Mouse (Mus musculus): ENCODE data around the gene A730071L15Rik.

Gene A730071L15Rik

DNA sequence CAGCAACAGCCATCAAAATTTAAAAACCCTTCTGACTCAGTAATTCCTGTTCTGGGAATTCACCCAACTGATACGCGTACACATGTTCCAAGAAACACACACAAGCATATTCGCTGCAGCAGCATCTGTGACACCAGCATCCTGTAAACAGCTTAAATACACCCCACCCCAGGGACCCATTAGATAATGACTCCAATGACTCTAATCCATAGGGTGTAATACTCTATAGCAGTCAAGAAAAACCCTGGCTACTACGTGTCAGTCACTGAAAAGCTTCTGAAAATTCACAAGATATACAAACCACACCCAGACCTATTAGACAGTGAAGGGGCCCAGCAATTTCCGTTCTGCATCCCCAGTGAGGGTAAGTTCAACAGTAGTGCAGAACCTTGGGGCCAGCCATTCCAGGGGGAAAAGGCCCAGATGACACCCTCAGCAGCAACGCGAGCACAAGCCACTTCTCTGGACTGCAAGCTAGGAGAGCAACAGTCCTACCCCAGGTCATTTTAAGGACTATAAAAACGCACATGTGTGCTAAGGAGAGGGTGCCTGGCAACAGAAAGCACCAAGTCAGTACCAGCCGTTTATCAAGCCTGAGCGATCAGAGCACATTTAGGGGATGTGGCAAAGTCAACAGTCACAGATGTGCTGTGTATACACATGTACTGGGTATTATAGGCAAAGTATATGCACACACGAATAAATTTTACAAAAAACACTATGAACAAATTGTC, 15.5 kb upstream of the A730071L15Rik start:
- no peak for DNase-seq

DNA sequence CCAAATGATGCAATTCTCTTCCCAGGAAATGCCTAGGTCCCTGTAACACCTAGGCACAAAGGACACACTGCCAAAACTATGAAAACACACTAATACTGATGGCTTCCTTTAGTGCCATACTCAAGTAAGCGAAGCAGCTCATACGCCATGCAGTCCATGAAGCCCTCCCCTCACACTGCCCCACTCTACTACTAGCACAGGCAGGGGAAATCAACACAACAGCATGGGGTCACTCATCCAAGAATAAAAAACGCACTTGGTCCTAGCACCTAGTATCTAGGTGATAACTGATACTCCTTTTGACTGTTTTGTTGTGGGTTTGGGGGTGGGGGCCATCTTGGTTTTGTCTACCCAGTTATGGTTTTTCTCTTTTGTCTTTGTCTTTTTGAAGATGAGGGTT, 12.4 kb upstream of the A730071L15Rik start:
- no peak for DNase-seq

DNA sequence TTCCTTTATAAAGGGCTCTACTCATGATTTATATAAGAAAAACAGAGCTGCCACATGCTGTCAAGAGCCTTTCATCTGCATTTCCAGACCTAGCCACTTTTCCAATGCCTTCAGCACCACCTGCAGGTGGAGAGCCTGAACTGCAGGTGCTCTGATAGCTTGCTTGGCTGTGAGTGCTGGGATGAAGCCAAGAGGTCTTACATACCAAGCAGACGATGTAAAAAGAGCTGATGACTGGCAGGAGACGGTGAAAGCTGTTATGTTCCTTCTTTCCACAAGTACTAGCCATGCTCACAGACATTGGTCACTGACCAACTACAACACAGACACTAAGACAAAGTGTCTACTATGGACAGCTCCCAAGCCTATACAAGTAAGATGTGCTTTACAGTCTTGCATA, 12.0 kb upstream of the A730071L15Rik start:
- DNase-seq: peak; percentile 95 to 98

DNA sequence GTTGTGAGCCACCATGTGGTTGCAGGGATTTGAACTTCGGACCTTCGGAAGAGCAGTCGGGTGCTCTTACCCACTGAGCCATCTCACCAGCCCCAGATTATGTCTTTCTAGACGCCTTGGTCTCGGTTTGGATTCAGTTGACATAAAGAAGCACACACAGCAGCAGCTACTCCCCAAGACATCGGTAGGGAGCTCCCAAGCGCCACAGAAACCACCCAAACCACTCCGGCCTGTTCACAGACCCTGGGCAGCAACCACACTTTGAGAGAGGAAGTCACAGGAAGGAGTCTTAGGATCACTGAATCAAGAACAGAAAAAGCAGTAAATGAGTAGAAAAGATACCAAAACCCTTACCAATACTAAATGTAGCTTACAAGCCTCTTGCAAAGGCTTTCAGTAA, 3.0 kb upstream of the A730071L15Rik start:
- no peak for DNase-seq

DNA sequence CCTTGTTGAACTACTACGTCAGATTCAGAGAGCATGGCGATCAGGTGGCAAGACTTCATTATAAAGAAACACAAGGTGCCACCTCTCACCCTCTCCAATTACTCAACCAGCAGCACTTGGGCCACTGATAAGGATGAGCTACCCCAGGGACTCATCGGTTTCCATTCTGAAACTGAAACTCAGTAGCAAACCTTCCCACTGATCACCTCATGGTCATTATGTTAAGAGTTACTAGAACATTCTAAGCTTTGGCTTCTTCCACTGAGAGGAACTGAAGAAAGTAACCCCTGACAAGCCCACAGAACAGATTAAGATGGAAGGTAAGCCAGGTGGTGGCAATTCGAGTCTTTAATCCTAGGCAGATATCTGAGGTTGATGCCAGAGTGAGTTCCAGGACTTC, 1.4 kb upstream of the A730071L15Rik start:
- DNase-seq: no peak

DNA sequence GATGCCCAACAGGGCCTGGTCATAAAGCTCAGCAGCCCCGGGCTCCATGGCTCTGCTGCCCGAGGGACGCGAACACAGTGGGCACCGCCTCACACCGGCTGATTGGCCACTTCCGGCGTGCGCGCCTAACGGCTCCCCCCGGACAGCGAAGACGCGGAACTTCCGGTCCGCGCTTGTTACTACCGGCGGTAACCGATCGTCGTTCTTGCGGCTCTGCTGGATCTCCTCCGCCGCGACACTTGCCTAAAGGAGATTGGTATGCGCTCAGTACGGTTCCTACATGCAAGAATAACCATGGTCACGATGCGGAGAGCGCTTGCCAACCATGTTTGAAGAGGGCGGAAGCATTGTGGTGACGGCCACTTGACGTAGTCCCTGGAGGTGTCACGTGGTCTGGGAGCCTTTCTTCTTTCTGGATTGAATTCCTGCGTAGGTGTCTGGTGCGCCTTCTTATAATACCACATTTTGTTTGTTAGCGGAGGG, 299 bp downstream of the A730071L15Rik start, which contains the start of gene Nudcd3:
Gene Nudcd3 (minus strand): TSS at position 329 of the 483 bp plus-strand sequence.
- peak; percentile 87 to 90 for DNase-seq

DNA sequence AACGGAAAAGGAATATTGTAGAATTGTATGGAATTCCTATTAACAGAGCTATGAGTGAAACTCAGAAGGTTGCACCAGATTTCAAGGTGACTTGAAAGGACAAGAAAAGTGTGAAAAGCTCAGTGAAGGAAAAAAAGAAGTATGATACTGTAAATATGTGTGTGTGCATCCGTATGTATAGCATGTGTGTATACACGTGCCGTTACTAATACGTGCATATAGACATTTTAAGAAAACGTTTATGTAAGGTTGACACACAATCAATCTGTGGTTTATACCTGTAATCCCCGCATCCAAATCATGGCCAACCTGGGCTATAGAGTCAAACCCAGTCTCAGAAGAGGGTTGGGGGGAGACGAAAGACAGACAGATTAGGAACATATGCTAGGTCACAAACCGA, 741 bp downstream of the A730071L15Rik start:
- DNase-seq: no peak

DNA sequence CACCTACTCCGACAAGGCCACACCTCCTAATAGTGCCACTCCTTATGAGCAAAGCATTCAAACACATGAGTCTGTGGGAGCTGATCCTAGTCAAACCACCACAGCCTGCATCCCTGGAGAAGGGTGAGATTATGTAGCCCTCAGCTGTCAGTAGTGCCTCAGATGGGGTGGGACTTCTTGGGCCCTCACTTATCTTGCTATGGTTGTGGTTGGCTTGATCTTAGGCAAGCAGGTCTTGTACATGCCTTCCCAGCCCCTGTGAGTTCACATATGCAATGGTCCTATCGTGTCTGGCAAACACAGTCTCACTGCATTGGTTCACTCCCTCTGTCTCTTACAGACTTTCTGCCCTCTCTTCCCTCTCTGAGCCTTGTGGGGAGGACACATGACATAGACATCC, 7.3 kb downstream of the A730071L15Rik start:
- DNase-seq: no peak

DNA sequence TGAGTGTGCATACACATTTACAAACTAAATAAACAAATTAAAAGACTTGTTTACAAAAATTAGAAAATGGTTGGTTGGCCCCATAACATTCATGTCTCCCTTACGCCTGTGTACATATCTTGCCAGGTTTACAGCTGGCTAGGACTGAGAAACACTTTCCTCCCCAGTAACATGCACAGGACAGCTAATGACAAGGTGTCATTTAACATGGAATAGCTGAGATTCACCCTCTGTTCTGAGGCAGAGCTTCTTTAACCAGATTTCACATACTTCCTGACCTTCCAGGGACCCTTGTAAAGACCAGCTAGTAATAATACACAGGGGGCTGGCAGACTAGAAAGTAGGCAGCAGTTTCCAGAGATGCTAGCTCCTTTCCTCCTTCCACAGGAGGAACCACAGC, 8.3 kb downstream of the A730071L15Rik start:
- no peak for DNase-seq

DNA sequence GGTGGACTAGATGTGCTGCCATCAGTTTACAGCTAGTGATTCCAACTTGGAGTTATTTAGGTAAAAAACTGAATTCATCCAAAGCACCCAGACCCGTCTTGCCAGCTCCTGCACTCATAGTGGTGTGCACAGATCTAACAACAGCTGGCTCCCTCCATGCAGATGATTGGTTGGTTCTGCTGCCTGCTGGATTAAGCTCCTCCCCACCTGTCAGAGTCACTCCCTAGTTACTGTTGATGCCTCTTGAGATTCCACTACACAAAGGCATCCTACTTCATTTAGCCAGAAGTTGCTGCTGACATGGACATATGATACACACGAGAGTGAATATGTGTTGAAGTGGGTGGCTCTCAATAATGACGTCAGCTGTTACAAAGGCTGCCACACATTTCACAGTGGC, 17.0 kb downstream of the A730071L15Rik start:
- DNase-seq: no peak

DNA sequence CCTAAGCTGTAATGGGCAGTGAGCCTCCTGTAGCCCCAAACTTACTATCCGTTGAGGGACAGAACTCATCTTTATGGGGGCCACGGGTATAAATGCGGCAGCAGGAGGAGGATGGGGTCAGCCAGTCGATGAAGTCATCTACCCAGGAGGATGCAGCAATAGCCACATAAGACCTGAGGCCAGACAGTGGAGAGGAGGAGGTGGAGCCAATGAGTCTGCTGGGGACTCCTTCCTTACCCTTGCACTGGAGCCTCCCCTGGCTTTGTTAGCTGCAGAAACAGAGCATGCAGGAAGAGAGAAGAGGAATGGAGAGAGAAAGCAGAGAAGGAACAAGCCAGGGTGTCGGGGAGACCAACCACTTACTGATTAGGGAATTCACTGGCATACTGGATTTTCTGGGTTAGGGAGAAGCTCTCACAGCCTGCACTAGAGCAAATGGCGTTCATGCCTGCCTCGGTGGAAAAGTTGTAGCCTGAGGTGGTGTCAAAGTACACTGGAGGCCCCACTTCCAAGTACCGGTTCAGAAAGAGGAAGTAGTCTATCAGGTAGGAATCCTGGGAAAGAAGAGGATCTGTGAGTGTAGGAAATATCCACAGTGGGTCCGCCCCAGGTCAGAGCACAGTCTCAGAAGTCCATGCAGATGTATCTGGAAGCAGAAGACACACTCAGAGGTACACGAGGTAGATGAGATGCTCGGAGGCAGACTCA, 18.5 kb downstream of the A730071L15Rik start:
- no peak for DNase-seq

DNA sequence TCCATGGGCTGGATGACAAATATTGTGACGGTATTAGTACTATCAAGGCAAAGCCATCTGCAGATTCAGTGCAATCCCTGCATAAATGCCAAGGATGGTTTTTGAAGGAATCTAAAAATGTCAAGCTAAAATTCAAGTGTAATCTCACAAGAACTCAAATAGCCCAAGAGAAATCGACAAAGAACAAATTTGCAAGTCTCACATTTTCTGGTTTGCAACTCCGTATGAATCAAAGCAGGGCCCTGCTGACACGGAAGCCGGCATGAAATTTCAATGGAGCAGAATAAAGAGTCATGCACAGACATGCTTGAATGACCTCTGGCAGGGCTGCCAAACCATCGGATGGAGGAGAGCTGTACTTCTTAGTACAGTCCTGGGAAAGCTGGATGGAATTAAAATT, 20.1 kb downstream of the A730071L15Rik start:
- DNase-seq: no peak

DNA sequence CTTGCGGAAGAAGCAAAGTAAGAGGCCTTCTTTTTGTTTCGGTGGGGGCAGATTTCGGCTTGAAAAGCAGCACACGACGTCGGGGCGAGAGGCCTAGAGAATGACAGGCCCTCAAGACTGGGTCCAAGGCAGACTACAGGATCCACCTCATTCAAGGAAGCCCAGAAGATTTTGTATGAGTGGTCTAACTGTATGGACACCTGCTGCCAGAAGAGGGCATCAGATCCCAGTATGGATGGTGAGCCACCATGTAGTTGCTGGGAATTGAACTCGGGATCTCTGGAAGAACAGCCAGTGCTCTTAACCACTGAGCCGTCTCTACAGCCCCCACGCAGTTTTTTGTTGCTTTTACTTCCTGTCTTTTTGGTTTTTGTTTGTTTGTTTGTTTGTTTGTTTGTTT, 22.4 kb downstream of the A730071L15Rik start:
- DNase-seq: no peak

DNA sequence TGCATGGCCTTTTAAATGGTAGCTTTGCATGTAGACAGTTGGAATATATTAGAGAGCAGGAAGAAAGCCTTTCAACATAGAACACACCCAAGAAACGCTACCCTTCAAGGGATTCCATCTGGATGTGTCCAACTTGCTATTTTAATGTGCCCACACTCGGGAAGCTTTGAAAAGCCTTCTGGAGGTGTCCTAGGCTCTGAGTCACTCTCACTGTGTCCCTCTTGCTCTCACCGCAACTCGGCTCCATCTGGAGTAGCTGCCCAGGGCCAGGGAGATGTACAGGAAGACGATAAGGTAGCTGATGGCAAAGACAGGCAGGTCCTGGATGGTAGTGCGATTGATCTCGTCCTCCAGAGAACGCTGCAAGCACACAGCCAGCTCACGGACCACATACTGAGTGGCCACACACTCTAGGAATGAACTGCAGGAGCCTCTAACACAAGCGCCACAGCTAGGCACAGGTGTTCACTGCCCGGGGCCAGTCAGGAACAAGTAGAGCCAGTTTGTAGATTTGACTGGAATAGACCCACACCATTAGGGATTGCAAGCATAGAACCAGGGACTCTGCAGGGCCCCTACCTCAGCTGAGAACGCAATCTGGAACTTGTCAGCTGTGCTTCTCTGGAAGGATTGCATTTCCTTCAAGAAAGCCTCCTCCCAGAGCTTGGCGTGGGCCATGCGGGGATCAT, 24.9 kb downstream of the A730071L15Rik start:
- no peak for DNase-seq

DNA sequence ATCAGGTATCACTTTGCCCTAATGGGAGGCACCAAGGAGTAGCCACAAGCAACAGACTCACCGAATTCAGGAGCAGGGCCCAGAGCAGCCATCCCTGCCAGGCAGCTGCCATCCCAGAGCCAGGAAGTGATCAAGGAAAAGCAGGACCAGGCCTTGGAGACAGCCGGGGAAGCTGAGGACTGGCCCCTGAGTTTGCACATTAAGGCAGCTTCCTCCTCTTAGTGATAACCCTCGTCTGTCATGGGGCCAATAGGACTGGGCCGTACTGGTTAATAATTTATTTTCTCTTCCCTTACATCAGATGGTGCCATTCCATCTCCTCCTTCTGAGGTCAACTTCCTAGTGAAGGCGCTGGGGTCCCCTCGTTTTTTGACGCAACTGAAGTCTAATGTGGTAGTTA, 30.2 kb downstream of the A730071L15Rik start, which contains the start of gene Npc1l1:
Gene Npc1l1 (minus strand): TSS at position 132 of the 400 bp plus-strand sequence.
- no peak for DNase-seq

DNA sequence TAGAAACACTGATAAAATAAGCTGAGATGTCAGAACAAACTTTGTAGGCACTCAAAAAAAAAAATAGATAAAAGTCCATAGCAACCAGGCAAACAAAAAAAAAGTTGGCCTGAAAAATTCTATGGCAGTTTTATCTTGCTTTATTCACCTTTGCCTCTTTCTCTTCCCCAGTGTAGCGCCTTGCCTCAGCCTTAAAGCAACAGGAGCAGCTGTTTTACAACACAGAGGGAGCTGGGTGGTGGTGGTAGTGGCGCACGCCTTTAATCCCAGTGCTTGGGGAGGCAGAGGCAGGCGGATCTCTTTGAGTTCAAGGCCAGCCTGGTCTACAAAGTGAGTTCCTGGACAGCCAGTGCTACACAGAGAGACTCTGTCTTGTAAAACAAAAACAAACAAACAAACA, 33.2 kb downstream of the A730071L15Rik start:
- DNase-seq: no peak

DNA sequence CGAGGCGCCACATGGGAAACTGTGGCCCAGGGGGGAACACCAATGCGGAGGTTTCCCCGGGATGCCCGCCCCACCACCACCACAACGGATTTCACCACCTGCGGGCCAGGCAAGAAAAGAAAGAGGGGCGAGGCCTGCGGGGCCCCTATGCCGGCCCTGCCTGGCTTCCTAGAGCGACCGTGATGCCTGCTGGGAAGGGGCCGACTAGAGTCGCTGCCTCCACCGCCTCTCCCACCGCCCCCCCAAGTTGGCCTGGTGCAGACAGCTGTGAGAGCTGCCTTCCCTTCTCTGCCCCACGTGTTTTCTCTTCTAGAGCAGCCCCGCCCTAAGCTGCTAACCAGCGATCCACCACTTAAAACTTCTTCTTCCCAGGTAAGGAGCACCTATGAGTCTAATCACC, 44.9 kb downstream of the A730071L15Rik start:
- no peak for DNase-seq

All from cerebellum, postnatal 36 days (tissue).